In the genomic region with DNA sequence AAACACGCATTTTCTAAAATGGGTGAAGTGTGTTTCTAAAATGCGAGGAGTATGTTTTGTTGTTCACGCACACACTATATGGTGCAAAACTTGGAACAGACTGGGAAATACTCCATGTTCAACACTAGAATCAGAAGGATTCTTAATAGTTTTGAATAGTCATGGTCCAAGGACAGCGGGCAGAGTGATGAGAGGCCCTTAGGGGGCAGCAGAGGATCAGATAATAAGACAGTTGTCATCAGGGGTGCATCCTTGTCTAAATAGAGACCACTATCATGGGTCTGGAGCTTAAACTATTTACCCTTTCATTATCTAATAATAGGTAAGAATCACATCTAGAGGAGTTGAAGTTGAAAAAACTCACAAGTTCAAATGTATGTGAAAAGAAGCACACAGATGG, we compare ENCODE assay signal across 8 mouse cellular contexts.
DNase-seq lines count a peak whose midpoint lies in the region; TF ChIP-seq lines count a peak whose summit lies in the region.
"Had no signal": no experiment of that assay in that cellular context is flagged by ENCODE, and none has a peak within 500 bp of the region (broad histone marks: within the 10 kb centered on the region; RNA-seq: fewer than 3 reads in every experiment).

No protein-coding gene starts in this region.

- no peak for TF ChIP-seq POLR2A in kidney, adult 2 months (IDR thresholded peaks at IDR 0.05; ENCODE audit: low read depth, low read length)

- no peak overlapping the region for H3K4me3 ChIP-seq in kidney, adult 2 months (ENCODE audit: insufficient read depth, low read depth, low read length)
- H3K4me3 ChIP-seq: liver, embryonic 13.5 days had no signal

- H3K4me1 ChIP-seq in kidney, adult 2 months (ENCODE audit: control insufficient read depth, insufficient read depth, low read length): no peaks in the 10 kb centered on the region
- H3K4me1 ChIP-seq: liver, embryonic 13.5 days had no signal

- no peaks in the 10 kb centered on the region for H3K36me3 ChIP-seq in kidney, adult 2 months (ENCODE audit: control insufficient read depth, insufficient read depth, low read length)
- H3K36me3 ChIP-seq: liver, embryonic 13.5 days had no signal

- no peaks in the 10 kb centered on the region for H3K27me3 ChIP-seq in kidney, adult 2 months (replicated peaks; ENCODE audit: control insufficient read depth, insufficient read depth, low read length)
- H3K27me3 ChIP-seq: liver, embryonic 13.5 days had no signal

- no peak overlapping the region for H3K27ac ChIP-seq in kidney, adult 2 months (ENCODE audit: insufficient read depth, low read depth, low read length)
- H3K27ac ChIP-seq: liver, embryonic 13.5 days had no signal

- no peak for DNase-seq in kidney, adult 2 months
- DNase-seq in kidney, adult 11 months: no peak
- DNase-seq in right cerebral cortex, postnatal 14 days: peak; percentile 9
- DNase-seq in right cerebral cortex, postnatal 25 days: no peak
- DNase-seq in embryo, embryonic 11 days: peak; percentile 31
- no peak for DNase-seq in spleen, postnatal 14 days (ENCODE audit: low spot score in 2 of 2)
- no peak for DNase-seq in spleen, postnatal 36 days (ENCODE audit: low spot score in 2 of 2)
- DNase-seq: liver, embryonic 13.5 days had no signal

- 64% methylated on average over 4 of the region's 4 CpGs for WGBS in kidney, adult 2 months

- TF ChIP-seq CTCF in kidney, adult 2 months (conservative IDR thresholded peaks at IDR 0.05; ENCODE audit: insufficient read depth, insufficient read length, low read depth, low read length): peak; percentile 44; the same call in 1 of the 2 replicates

Comparison
In these comparisons a context has a peak if more than half of its experiments do, and no peak if none do; other contexts are left out.
1. DNase-seq: peak in right cerebral cortex, postnatal 14 days (single experiment) and embryo, embryonic 11 days (single experiment); none in kidney, adult 2 months (single experiment), kidney, adult 11 months (single experiment), right cerebral cortex, postnatal 25 days (single experiment), spleen, postnatal 14 days (0 of 2) and spleen, postnatal 36 days (0 of 2).